Mouse (Mus musculus) midbrain, embryonic 11.5 days (tissue): ENCODE measurements at regions not wholly inside any gene's neighbourhood (a gene's known extent, or its start where the extent isn't known, plus 50 kb on each side); places are given as distances from the start of the nearest gene placed in this dataset.

Experiments
- ATAC-seq: fragments of 200-750 bp; cut with Nextera tagmentation; 2 replicates; pipeline ENCODE4 v1.8.0; 2017; ENCODE audit warnings: moderate TSS enrichment, moderate library complexity; ENCODE audit not compliant: low FRiP score
- DNase-seq: peaks from one replicate; pipeline ENCODE4 v3.0.0; 2015; ENCODE audit warnings: low spot score; ENCODE audit errors: missing footprints
- H3K27ac ChIP-seq: fragments of 300-500 bp; sonication (generic); 2 replicates; pipeline ENCODE4 v1.5.1; 2014; ENCODE audit warnings: low read depth, low read length
- H3K27me3 ChIP-seq: fragments of 300-500 bp; sonication (generic); 2 replicates; pipeline ENCODE4 v1.6.1; 2014; ENCODE audit warnings: mild to moderate bottlenecking, low read length, moderate library complexity, mixed read lengths; ENCODE audit not compliant: control insufficient read depth, insufficient read depth
- H3K36me3 ChIP-seq: fragments of 300-500 bp; sonication (generic); 2 replicates; pipeline ENCODE4 v1.6.1; 2014; ENCODE audit warnings: mild to moderate bottlenecking, low read length, moderate library complexity, mixed read lengths; ENCODE audit not compliant: control insufficient read depth, insufficient read depth
- H3K4me1 ChIP-seq: fragments of 300-500 bp; sonication (generic); 2 replicates; pipeline ENCODE4 v1.6.1; 2014; ENCODE audit warnings: low read length; ENCODE audit not compliant: control insufficient read depth, insufficient read depth
- H3K4me2 ChIP-seq: fragments of 300-500 bp; sonication (generic); 2 replicates; pipeline ENCODE4 v1.6.1; 2014; ENCODE audit warnings: mild to moderate bottlenecking, moderate library complexity
- H3K4me3 ChIP-seq: fragments of 300-500 bp; sonication (generic); 2 replicates; pipeline ENCODE4 v1.5.1; 2014; ENCODE audit warnings: low read depth, low read length
- H3K9ac ChIP-seq: fragments of 300-500 bp; sonication (generic); 2 replicates; pipeline ENCODE4 v1.6.1; 2014; ENCODE audit warnings: low read length
- H3K9me3 ChIP-seq: fragments of 300-500 bp; sonication (generic); 2 replicates; pipeline ENCODE4 v1.6.1; 2016; ENCODE audit warnings: low read length; ENCODE audit not compliant: control insufficient read depth
- WGBS: fragments of 180-500 bp; shearing (Covaris S2); extraction: QIAGEN DNeasy Blood & Tissue Kit; methylation state at CpG from one replicate; pipeline ENCODE4 v1.1.7; 2014; 5-methylcytosine and 5-hydroxymethylcytosine counted together

DNA sequence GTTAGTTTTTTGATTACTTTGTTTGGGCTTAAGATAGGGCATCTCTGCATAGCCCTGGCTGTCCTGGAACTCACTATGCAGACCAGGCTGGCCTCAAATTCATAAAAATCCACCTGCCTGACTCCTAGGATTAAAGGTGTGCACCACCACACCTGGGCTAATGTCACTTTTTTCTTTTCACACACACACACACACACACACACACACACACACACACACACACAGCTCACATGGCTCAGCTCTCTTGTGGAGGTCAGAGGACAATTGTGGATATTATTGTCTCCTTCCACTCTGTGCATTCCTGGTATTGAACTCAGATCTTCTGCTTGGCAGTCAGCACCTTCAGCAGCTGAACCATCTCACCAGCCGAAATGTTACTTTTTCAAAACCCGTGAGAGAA lies 110.5 kb upstream of the Egln3 start:
- Histone ChIP-seq H3K4me1 (peaks cover 21% of the 10 kb centered on the region), H3K4me3 (no peak overlapping the region), H3K9ac (no peak overlapping the region), H3K27ac (no peak overlapping the region), H3K36me3 (no peaks in the 10 kb centered on the region), H3K4me2 (no peak overlapping the region), H3K27me3 (peaks cover 6% of the 10 kb centered on the region; the same call in 1 of the 2 replicates), H3K9me3 (no peaks in the 10 kb centered on the region)
- DNase-seq (no peak), ATAC-seq (no peak)
- WGBS = 62% methylated on average over 2 of the region's 2 CpGs

DNA sequence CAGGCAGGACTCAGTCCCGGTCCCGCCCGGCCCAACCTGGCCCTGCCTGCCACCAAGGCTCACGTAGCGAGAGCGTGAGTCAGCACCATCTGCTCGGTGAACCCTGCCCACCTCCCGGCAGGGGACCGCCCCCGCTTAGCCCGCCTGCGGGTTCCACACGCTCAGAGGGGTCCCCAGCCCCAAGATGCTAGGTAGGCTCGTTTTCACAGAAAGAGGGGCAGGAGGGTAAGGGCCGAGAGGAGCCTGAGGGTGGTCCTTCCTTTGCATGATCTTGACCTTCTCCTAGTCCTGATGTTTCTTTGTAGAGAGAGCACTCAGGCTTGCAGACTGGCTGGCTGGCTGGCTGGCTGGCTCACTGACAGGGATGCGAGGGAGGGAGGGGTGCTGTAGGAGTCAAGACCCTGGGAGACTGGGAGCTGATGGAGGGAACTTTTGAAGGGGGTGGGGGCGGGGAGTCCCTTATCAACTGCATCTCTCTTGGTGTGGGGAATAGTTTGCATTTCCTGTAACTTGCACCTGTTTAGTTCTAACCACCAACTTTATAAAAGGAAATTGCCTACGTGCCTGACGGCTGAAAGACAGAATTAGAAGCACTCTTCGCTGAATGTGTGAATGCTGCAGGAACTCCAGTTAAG lies 109.7 kb upstream of the Egln3 start:
- H3K27me3 ChIP-seq = peaks cover 6% of the 10 kb centered on the region; the same call in 1 of the 2 replicates

DNA sequence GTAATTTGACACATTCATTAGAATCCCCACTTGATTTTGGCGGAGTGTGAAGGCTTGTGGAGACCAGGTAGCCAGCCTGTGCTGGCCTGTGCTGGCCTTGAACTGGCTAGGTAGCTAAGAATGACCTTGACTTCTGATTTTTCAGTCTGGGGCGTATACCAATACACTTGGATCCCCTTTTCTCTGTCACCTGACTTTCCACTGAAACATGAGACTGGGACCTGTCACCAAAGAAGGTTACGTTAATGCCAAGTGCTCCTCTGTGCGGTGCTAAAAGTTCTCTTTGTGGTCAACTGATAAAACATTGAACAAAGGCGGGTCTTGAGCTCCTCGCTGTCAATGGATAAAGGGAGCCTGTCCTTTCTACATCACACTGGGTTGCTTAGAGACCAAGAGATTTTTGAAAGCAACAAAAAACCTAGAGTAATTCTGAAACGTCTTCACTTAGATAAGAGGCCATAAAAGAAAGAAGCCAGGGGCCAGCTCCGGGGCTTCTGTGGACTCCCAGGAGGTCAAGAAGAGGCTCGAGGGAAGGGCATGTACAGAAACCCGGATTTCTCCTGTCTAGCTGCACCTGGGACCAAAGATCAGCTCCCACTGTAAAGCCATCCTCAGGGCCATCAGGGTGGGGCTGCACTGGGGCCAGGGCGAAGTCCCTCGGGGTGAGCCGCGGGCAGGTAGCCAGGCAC lies 109.0 kb upstream of the Egln3 start:
- Histone ChIP-seq H3K4me1 (peaks cover 21% of the 10 kb centered on the region), H3K4me3 (peak overlapping the region; percentile 19), H3K4me2 (peak overlapping the region; percentile 66), H3K27ac (no peak overlapping the region), H3K9me3 (no peaks in the 10 kb centered on the region), H3K27me3 (peaks cover 6% of the 10 kb centered on the region; the same call in 1 of the 2 replicates), H3K36me3 (no peaks in the 10 kb centered on the region), H3K9ac (peak overlapping the region; percentile 58; the same call in 1 of the 2 replicates)
- ATAC-seq (no peak), DNase-seq (peak; percentile 92)
- 10% methylated on average over 14 of the region's 14 CpGs for WGBS

More for the DNA sequence above, 109.7 kb upstream of the Egln3 start:
- DNase-seq (peak; percentile 93), ATAC-seq (peak; percentile 86)
- Histone ChIP-seq H3K4me2 (peak overlapping the region; percentile 66), H3K36me3 (no peaks in the 10 kb centered on the region), H3K27ac (no peak overlapping the region), H3K4me1 (peaks cover 21% of the 10 kb centered on the region), H3K4me3 (peak overlapping the region; percentile 19), H3K9ac (peak overlapping the region; percentile 58; the same call in 1 of the 2 replicates), H3K9me3 (no peaks in the 10 kb centered on the region)
- 0% methylated on average over 20 of the region's 20 CpGs for WGBS

DNA sequence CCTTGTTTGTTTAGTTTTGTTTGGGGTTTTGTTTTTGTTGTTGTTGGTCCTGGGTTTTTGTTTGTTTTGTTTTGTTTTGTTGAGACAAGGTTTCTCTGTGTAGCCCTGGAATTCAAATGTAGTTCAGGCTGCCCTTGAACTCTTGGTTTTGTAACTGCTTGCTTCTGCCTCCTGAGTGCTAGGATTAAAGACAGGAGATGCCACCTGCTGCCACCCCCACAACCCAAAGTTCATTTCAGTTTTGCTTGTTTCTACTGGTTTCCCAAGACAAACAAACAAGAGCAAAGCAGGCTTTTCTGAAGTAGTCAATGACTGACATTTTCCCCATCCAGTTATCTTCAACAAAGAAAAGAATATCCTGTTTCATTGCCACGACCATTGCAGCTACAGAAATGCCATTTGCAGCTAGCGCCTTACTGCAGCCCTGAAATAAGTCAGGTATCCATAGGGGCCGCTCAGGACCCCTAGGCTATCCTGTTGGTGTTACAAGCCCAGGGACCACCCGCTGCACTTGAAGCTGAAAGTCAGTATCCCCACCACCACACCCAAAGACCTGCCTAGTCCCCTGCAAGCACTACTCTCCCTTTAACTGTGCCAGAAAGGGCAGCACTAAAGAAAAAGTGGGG lies 108.3 kb upstream of the Egln3 start:
- Histone ChIP-seq H3K27ac (no peak overlapping the region), H3K9me3 (no peaks in the 10 kb centered on the region), H3K4me2 (no peak overlapping the region), H3K9ac (no peak overlapping the region), H3K4me3 (no peak overlapping the region), H3K27me3 (peaks cover 6% of the 10 kb centered on the region; the same call in 1 of the 2 replicates), H3K36me3 (no peaks in the 10 kb centered on the region), H3K4me1 (peaks cover 18% of the 10 kb centered on the region)
- ATAC-seq = no peak
- DNase-seq = peak; percentile 86
- 40% methylated on average over 4 of the region's 4 CpGs for WGBS

DNA sequence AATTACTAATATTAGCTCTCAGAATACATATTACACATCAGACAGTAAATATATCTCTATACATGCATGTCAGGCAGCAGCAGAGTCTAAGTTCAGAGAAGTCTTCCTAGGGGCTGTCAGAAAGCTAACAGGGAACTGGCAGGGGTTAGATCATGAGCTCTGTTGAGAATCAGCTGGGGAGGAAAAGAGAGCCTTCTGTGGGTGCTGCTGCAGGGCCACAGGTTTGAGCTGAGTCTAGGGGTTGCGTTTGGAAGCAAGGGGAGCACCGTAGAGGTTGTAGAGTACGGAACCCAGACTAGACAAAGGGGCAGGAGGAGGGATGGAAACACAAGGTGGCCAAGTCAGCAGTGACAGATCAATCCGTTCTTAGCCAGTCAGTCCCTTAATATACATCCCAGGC lies 106.2 kb upstream of the Egln3 start:
- Histone ChIP-seq H3K9ac (no peak overlapping the region), H3K4me1 (peaks cover 15% of the 10 kb centered on the region), H3K9me3 (no peaks in the 10 kb centered on the region), H3K36me3 (no peaks in the 10 kb centered on the region), H3K27me3 (peaks cover 4% of the 10 kb centered on the region; the same call in 1 of the 2 replicates), H3K4me3 (no peak overlapping the region), H3K27ac (no peak overlapping the region), H3K4me2 (no peak overlapping the region)
- DNase-seq (no peak), ATAC-seq (no peak)
- 71% methylated on average over 4 of the region's 4 CpGs for WGBS

DNA sequence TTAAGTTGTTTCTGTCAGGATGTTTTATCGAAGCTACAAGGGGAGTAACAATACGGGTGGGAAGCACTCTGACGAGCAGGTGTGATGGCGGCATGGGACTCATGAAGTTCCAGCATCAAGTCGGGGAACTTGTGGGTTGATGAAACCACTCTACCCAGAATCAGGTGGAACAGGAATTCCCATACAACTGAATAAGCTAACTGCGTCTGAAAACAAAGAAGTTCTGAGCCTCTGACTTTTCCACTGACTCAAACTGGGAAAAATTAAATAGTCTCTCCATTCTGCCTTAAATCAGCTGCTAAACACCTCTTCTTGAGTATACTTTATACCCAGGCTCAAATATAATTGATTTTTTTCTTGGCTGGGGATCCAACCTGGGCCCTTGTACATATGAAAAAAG lies 105.6 kb upstream of the Egln3 start:
- H3K9ac ChIP-seq = no peak overlapping the region
- 90% methylated on average over 6 of the region's 6 CpGs for WGBS
- H3K4me1 ChIP-seq = peaks cover 15% of the 10 kb centered on the region
- no peak overlapping the region for H3K4me3 ChIP-seq
- ATAC-seq (no peak), DNase-seq (no peak)
- no peak overlapping the region for H3K27ac ChIP-seq
- H3K27me3 ChIP-seq = peaks cover 4% of the 10 kb centered on the region; the same call in 1 of the 2 replicates
- no peak overlapping the region for H3K4me2 ChIP-seq
- no peaks in the 10 kb centered on the region for H3K36me3 ChIP-seq
- no peaks in the 10 kb centered on the region for H3K9me3 ChIP-seq

DNA sequence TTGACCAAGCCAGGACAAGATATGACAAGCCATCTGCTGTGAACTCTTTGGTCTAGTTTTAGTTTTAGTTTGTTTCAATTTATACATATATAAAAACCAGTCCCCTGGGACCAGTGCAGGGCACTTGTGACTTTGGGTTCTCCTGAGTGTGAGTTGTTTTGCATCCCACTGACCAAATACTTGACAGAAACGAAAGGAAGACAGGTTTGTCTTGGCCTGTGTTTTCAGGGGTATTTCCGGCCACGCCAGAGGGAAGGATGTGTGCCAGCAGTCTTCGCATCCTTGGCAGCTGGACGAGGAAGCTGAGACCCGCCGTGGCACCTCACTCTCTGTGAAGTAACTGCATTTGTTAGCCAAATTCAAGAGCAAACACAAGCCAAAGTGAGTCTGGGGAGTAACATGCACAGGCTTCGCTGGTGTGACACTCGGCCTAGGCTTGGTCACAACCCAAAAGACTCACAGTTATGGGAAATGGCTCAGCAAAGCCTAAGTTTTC lies 101.5 kb upstream of the Egln3 start:
- Histone ChIP-seq H3K27ac (no peak overlapping the region), H3K9ac (no peak overlapping the region), H3K27me3 (no peaks in the 10 kb centered on the region), H3K4me2 (no peak overlapping the region), H3K36me3 (no peaks in the 10 kb centered on the region), H3K4me3 (no peak overlapping the region), H3K9me3 (no peaks in the 10 kb centered on the region), H3K4me1 (no peaks in the 10 kb centered on the region)
- no peak for ATAC-seq
- 86% methylated on average over 9 of the region's 9 CpGs for WGBS
- DNase-seq = no peak

DNA sequence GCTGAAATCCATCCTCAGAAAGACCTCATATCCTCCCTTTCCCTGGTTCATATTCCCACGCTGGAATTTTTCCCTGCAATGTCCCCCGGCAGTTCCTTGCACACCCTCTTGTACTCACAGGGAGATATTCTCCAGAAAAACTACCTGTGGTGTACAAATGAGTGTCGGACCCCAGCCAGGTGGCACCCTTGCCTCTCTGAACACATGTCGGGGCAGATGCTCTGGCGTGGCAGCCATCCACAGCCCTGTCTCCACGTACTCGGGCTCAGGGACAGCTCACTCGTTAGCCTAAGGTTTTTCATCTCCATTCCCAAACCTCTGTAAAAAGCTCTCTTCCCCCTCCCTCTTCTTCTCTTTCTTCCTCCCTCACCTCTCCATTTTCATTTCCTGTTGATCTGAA lies 100.1 kb upstream of the Egln3 start:
- ATAC-seq (no peak), DNase-seq (no peak)
- H3K9me3 ChIP-seq = no peaks in the 10 kb centered on the region
- H3K4me3 ChIP-seq = no peak overlapping the region
- no peak overlapping the region for H3K4me2 ChIP-seq
- no peaks in the 10 kb centered on the region for H3K36me3 ChIP-seq
- WGBS = 87% methylated on average over 8 of the region's 8 CpGs
- no peak overlapping the region for H3K9ac ChIP-seq
- no peaks in the 10 kb centered on the region for H3K27me3 ChIP-seq
- no peaks in the 10 kb centered on the region for H3K4me1 ChIP-seq
- no peak overlapping the region for H3K27ac ChIP-seq

DNA sequence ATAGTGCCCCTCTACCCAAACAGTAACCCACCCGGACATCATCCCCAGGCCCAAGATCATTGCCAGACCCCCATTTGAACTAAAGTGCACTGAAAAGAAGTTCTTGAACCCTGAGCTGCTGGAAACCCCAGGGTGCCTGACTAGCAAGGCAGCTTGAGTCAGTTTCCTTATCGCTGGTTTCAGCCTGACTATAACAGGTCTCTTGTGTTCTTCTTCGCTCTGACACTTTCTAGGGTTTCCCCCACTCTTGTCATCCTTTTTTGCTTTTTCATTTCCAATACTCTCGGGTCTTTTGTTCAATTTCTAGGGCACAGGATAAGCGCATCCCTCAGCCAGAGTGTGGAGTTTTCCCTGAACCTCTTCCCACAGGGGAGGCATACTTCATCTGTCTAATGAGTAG lies 95.8 kb upstream of the Egln3 start:
- no peak for ATAC-seq

More for the DNA sequence above, 95.8 kb upstream of the Egln3 start:
- Histone ChIP-seq H3K9ac (no peak overlapping the region), H3K4me2 (no peak overlapping the region), H3K27me3 (no peaks in the 10 kb centered on the region), H3K4me3 (no peak overlapping the region), H3K36me3 (no peaks in the 10 kb centered on the region), H3K9me3 (no peaks in the 10 kb centered on the region), H3K27ac (no peak overlapping the region), H3K4me1 (no peaks in the 10 kb centered on the region)
- 67% methylated on average over 5 of the region's 5 CpGs for WGBS
- DNase-seq = no peak
